Mouse (Mus musculus): ENCODE data around the gene Ephb2. TPM values are rescaled to one million over a fixed set of nuclear protein-coding genes. Genes with fewer than 3 reads are reported as not detected.

Ephb2 gene
- polyA plus RNA-seq, 1 experiment = 21.7 TPM

- H3K4me2 ChIP-seq (ENCODE audit: low read depth) = no peak overlapping the region
Observed at GRCm38 (mm10) chr4:136824935-136825552, 10.7 kb downstream of the Ephb2 start.

DNA sequence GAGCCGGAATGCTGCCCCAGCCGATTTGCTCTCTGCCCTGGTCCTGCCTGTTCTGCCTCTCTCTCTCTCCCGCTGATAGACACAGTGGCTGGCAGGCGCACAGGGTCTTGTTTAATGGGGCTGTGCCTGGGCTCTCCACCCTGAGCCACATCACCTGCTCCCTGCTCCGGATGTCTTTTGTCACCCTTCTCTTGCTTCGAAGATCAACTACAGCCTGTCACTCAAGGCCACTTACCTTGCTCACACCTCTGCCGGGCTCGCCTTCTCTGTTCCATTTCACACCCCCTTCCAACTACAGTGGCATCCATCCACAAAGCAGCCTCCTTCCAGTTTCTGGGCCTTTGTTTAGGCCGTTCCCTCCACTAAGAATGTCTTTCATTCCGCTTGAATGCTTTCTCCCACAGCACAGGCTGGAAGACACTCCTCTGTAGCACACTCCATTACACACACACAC is 15.7 kb downstream of the Ephb2 start:
- Histone ChIP-seq H3K27me3 (ENCODE audit: control insufficient read depth, insufficient read depth, insufficient read length) (no peaks in the 10 kb centered on the region), H3K79me2 (ENCODE audit: control insufficient read depth, insufficient read depth) (no peaks in the 10 kb centered on the region), H3K4me2 (ENCODE audit: low read depth) (no peak overlapping the region), H3K36me3 (ENCODE audit: control insufficient read depth, insufficient read depth) (no peaks in the 10 kb centered on the region), H3ac (ENCODE audit: control insufficient read depth, insufficient read length) (no peak overlapping the region), H3K4me3 (no peak overlapping the region)
- TF ChIP-seq TCF12 (IDR thresholded peaks at IDR 0.05; ENCODE audit: insufficient read depth, poor library complexity, severe bottlenecking) (no peak), CEBPB (IDR thresholded peaks at IDR 0.05; ENCODE audit: insufficient read depth, poor library complexity, severe bottlenecking) (no peak), TCF3 (IDR thresholded peaks at IDR 0.05; ENCODE audit: insufficient read length, low read depth) (no peak), REST (IDR thresholded peaks at IDR 0.05; ENCODE audit: insufficient read depth, insufficient read length) (no peak), POLR2AphosphoS2 (IDR thresholded peaks at IDR 0.05; ENCODE audit: insufficient read length, low read depth) (no peak), SRF (IDR thresholded peaks at IDR 0.05; ENCODE audit: control insufficient read depth, insufficient read length, low read depth) (no peak), USF1 (IDR thresholded peaks at IDR 0.05; ENCODE audit: low read depth) (no peak), MYOG (IDR thresholded peaks at IDR 0.05; ENCODE audit: control insufficient read depth in 1 of 3, insufficient read depth in 1 of 3, insufficient read length in 2 of 3, low read depth in 2 of 3) (no peak), POLR2A (IDR thresholded peaks at IDR 0.05; ENCODE audit: insufficient read length, low read depth) (no peak), MYOD1 (IDR thresholded peaks at IDR 0.05; ENCODE audit: control insufficient read depth in 1 of 3, insufficient read length in 2 of 3, low read depth in 2 of 3) (no peak), E2F4 (IDR thresholded peaks at IDR 0.05; ENCODE audit: insufficient read depth) (no peak), MAX (IDR thresholded peaks at IDR 0.05; ENCODE audit: low read depth) (no peak)

More at GRCm38 (mm10) chr4:136824935-136825552, 10.7 kb downstream of the Ephb2 start:
- H3K4me3 ChIP-seq = no peak overlapping the region
- no peak overlapping the region for H3ac ChIP-seq (ENCODE audit: control insufficient read depth, insufficient read length)
- no peaks in the 10 kb centered on the region for H3K27me3 ChIP-seq (ENCODE audit: control insufficient read depth, insufficient read depth, insufficient read length)
- TF ChIP-seq MAX (IDR thresholded peaks at IDR 0.05; ENCODE audit: low read depth) (no peak), MYOD1 (IDR thresholded peaks at IDR 0.05; ENCODE audit: control insufficient read depth in 1 of 3, insufficient read length in 2 of 3, low read depth in 2 of 3) (peak in 2 of 3 experiments; percentile 68 to 78), MYOG (IDR thresholded peaks at IDR 0.05; ENCODE audit: control insufficient read depth in 1 of 3, insufficient read depth in 1 of 3, insufficient read length in 2 of 3, low read depth in 2 of 3) (peak in 2 of 3 experiments; percentile 82 to 88)
- no peaks in the 10 kb centered on the region for H3K79me2 ChIP-seq (ENCODE audit: control insufficient read depth, insufficient read depth)
- H3K36me3 ChIP-seq (ENCODE audit: control insufficient read depth, insufficient read depth) = no peaks in the 10 kb centered on the region

DNA sequence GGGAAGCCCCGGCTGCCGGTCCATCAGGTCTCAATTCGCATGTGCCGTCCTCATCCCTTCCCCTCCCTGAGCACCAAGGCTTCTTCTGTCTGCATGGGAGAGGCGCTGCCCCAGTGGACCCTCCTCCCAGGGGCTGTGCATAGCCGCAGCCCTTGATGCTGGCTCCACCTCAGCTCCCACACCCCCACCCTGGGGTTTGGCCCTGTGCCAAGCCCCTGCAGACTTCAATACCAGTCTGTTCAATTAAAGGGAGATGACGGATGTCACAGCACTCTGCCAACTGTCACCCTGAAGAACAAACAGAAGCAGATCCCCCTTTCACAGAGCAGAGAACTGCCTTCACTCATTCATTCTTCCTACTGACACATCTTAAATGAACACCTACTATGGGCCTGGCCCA is 19.1 kb downstream of the Ephb2 start:
- Histone ChIP-seq H3K27me3 (ENCODE audit: control insufficient read depth, insufficient read depth, insufficient read length) (no peaks in the 10 kb centered on the region), H3K79me2 (ENCODE audit: control insufficient read depth, insufficient read depth) (no peaks in the 10 kb centered on the region), H3ac (ENCODE audit: control insufficient read depth, insufficient read length) (no peak overlapping the region), H3K4me2 (ENCODE audit: low read depth) (no peak overlapping the region), H3K4me3 (no peak overlapping the region), H3K36me3 (ENCODE audit: control insufficient read depth, insufficient read depth) (no peaks in the 10 kb centered on the region)
- TF ChIP-seq TCF12 (IDR thresholded peaks at IDR 0.05; ENCODE audit: insufficient read depth, poor library complexity, severe bottlenecking) = no peak
- no peak for TF ChIP-seq MYOD1 (IDR thresholded peaks at IDR 0.05; ENCODE audit: control insufficient read depth in 1 of 3, insufficient read length in 2 of 3, low read depth in 2 of 3)
- TF ChIP-seq USF1 (IDR thresholded peaks at IDR 0.05; ENCODE audit: low read depth) = no peak
- no peak for TF ChIP-seq POLR2A (IDR thresholded peaks at IDR 0.05; ENCODE audit: insufficient read length, low read depth)
- TF ChIP-seq E2F4 (IDR thresholded peaks at IDR 0.05; ENCODE audit: insufficient read depth) = no peak
- TF ChIP-seq REST (IDR thresholded peaks at IDR 0.05; ENCODE audit: insufficient read depth, insufficient read length) = no peak
- TF ChIP-seq CEBPB (IDR thresholded peaks at IDR 0.05; ENCODE audit: insufficient read depth, poor library complexity, severe bottlenecking) = no peak
- no peak for TF ChIP-seq MAX (IDR thresholded peaks at IDR 0.05; ENCODE audit: low read depth)
- no peak for TF ChIP-seq SRF (IDR thresholded peaks at IDR 0.05; ENCODE audit: control insufficient read depth, insufficient read length, low read depth)

DNA sequence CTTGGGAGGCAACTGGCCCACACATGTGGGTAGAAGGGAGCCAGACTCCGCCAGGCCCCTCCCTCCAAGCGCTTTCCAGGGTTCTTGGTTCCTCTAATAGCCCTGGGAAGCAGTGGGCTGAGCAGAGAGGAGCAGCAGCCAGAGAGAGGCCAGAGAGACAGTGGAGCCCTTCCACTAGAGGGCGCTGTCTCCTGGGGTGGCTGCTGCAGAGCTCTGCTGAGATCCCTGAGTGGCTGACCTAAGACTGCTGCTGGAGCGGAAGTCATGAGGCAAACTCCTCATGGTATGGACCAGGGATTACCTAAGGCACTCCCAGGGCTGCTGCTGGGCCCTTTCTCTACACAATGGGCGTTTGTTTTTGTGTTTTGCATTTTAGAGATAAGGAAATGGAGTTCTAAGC is 20.4 kb downstream of the Ephb2 start:
- Histone ChIP-seq H3K36me3 (ENCODE audit: control insufficient read depth, insufficient read depth) (no peaks in the 10 kb centered on the region), H3K4me2 (ENCODE audit: low read depth) (no peak overlapping the region), H3K4me3 (no peak overlapping the region), H3K27me3 (ENCODE audit: control insufficient read depth, insufficient read depth, insufficient read length) (no peaks in the 10 kb centered on the region), H3ac (ENCODE audit: control insufficient read depth, insufficient read length) (no peak overlapping the region), H3K79me2 (ENCODE audit: control insufficient read depth, insufficient read depth) (no peaks in the 10 kb centered on the region)
- TF ChIP-seq POLR2AphosphoS2 (IDR thresholded peaks at IDR 0.05; ENCODE audit: insufficient read length, low read depth) (no peak), E2F4 (IDR thresholded peaks at IDR 0.05; ENCODE audit: insufficient read depth) (no peak), USF1 (IDR thresholded peaks at IDR 0.05; ENCODE audit: low read depth) (no peak), TCF12 (IDR thresholded peaks at IDR 0.05; ENCODE audit: insufficient read depth, poor library complexity, severe bottlenecking) (no peak), SRF (IDR thresholded peaks at IDR 0.05; ENCODE audit: control insufficient read depth, insufficient read length, low read depth) (no peak), MYOG (IDR thresholded peaks at IDR 0.05; ENCODE audit: control insufficient read depth in 1 of 3, insufficient read depth in 1 of 3, insufficient read length in 2 of 3, low read depth in 2 of 3) (no peak), MYOD1 (IDR thresholded peaks at IDR 0.05; ENCODE audit: control insufficient read depth in 1 of 3, insufficient read length in 2 of 3, low read depth in 2 of 3) (no peak), CEBPB (IDR thresholded peaks at IDR 0.05; ENCODE audit: insufficient read depth, poor library complexity, severe bottlenecking) (no peak), POLR2A (IDR thresholded peaks at IDR 0.05; ENCODE audit: insufficient read length, low read depth) (no peak), MAX (IDR thresholded peaks at IDR 0.05; ENCODE audit: low read depth) (no peak), TCF3 (IDR thresholded peaks at IDR 0.05; ENCODE audit: insufficient read length, low read depth) (no peak), REST (IDR thresholded peaks at IDR 0.05; ENCODE audit: insufficient read depth, insufficient read length) (no peak)

GRCm38 (mm10) chr4:136812543-136812942 is 23.2 kb downstream of the Ephb2 start:
- H3K79me2 ChIP-seq (ENCODE audit: control insufficient read depth, insufficient read depth) = no peaks in the 10 kb centered on the region
- no peaks in the 10 kb centered on the region for H3K36me3 ChIP-seq (ENCODE audit: control insufficient read depth, insufficient read depth)
- TF ChIP-seq POLR2A (IDR thresholded peaks at IDR 0.05; ENCODE audit: insufficient read length, low read depth) (no peak), SRF (IDR thresholded peaks at IDR 0.05; ENCODE audit: control insufficient read depth, insufficient read length, low read depth) (no peak), TCF12 (IDR thresholded peaks at IDR 0.05; ENCODE audit: insufficient read depth, poor library complexity, severe bottlenecking) (no peak), REST (IDR thresholded peaks at IDR 0.05; ENCODE audit: insufficient read depth, insufficient read length) (no peak), POLR2AphosphoS2 (IDR thresholded peaks at IDR 0.05; ENCODE audit: insufficient read length, low read depth) (no peak), CEBPB (IDR thresholded peaks at IDR 0.05; ENCODE audit: insufficient read depth, poor library complexity, severe bottlenecking) (no peak), TCF3 (IDR thresholded peaks at IDR 0.05; ENCODE audit: insufficient read length, low read depth) (no peak), MAX (IDR thresholded peaks at IDR 0.05; ENCODE audit: low read depth) (no peak), MYOD1 (IDR thresholded peaks at IDR 0.05; ENCODE audit: control insufficient read depth in 1 of 3, insufficient read length in 2 of 3, low read depth in 2 of 3) (peak in 2 of 3 experiments; percentile 62 to 70), E2F4 (IDR thresholded peaks at IDR 0.05; ENCODE audit: insufficient read depth) (no peak), MYOG (IDR thresholded peaks at IDR 0.05; ENCODE audit: control insufficient read depth in 1 of 3, insufficient read depth in 1 of 3, insufficient read length in 2 of 3, low read depth in 2 of 3) (peak in 2 of 3 experiments; percentile 22 to 69), USF1 (IDR thresholded peaks at IDR 0.05; ENCODE audit: low read depth) (no peak)
- no peak overlapping the region for H3K4me2 ChIP-seq (ENCODE audit: low read depth)
- no peak overlapping the region for H3ac ChIP-seq (ENCODE audit: control insufficient read depth, insufficient read length)
- H3K4me3 ChIP-seq = no peak overlapping the region
- H3K27me3 ChIP-seq (ENCODE audit: control insufficient read depth, insufficient read depth, insufficient read length) = no peaks in the 10 kb centered on the region

All from myocyte (in vitro differentiated cells).